Mouse (Mus musculus): Measurements from ENCODE around the gene Gtf2h1. TPM values are rescaled to one million over a fixed set of nuclear protein-coding genes. Genes with fewer than 3 reads are reported as not detected.

Gtf2h1 gene
- 41.0 and 41.2 TPM in 2 replicates for polyA plus RNA-seq (2015; fragmentation: Nextera tagmentation; extraction: Ambion mirVana)

DNA sequence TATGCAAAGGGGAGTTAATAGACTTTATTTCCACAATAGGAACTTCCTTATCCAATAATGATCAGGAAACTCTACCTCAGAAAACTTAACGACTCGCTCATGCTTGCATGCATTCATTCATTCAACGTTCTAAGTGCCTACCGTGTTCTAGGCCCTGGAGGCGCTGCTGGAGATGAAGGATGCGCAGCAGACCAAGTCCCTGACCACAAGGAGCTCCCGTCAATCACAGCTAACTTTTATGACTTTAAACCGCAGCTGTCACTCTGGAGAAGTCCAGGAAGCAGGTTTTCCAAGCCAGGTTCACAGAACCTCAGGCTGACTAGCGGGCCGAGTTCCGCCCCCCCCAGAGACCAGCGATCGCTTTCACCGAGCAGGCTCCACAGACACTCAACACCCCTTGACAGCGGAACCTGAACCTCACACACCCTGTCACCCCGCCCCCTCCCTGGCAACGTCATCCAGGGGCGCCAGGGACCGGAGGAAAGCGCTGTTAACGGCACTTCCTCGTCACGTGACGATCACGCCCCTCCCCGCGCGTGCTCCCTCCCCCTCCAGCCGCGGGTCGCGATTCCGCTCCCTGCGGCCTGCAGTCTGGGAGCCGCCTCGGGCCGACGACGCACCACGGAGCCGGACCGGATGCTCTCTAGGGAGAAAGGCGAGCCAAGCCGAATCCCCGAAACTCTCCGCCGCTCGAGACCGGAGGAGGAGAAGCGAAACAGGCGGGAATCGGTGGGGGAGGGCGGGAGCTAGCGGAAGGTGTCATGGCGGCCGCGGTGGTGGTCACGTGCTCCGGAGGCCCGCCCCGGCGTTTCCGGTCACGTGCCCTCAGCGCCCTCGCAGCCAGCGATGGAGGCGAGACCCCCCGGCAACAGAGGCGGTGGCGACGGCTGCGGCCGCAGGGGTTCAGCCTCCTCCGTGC is at the start of gene Gtf2h1, which contains the start of gene Hps5:
Gene Gtf2h1 (plus strand): TSS at position 817 of the 919 bp plus-strand sequence.
Gene Hps5 (minus strand): TSS at position 778 of the 919 bp plus-strand sequence.
- H3K9ac ChIP-seq (ENCODE audit: low read depth, low read length): peak within 1 kb of the TSS; percentile 97
- under 1% methylated on average over 72 of the region's 75 CpGs for WGBS
- H3K4me1 ChIP-seq (ENCODE audit: control insufficient read depth, insufficient read depth, low read depth, low read length): peaks cover 24% of the 10 kb centered on the region
- H3K36me3 ChIP-seq (ENCODE audit: control insufficient read depth, insufficient read depth, low read length): peaks cover under 1% of the 10 kb centered on the region; the same call in 1 of the 2 replicates
- peak within 1 kb of the TSS; percentile 97 for H3K4me2 ChIP-seq (ENCODE audit: low read length)
- peak within 1 kb of the TSS; percentile 94 for H3K27ac ChIP-seq (ENCODE audit: low read depth, low read length)
- no peaks in the 10 kb centered on the region for H3K9me3 ChIP-seq (ENCODE audit: control insufficient read depth, low read length)
- H3K4me3 ChIP-seq (ENCODE audit: low read length): peak within 1 kb of the TSS; percentile 98
- H3K27me3 ChIP-seq (replicated peaks; ENCODE audit: control insufficient read depth, insufficient read depth, low read length): no peaks in the 10 kb centered on the region
- ATAC-seq: peak; percentile 97

DNA sequence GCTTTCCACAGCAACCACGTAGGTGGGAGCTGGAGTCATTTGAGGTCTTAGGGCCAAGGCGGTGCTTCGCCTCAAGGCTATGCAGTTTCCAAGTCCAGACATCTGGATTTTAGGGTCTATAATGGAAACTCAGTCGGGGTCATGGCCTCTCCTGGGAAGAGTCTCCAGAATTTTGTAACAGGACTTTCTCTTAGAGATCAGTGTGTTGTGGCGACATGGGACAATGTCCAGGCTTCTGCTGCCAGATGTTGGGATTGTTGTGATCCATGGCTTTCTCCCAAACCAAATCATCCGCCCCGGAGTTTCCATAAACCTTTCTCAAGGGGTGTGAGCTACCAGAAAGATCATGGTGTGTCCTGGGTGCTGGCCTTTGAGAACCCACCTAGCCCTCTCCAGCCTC is 49.5 kb upstream of the Gtf2h1 start:
- Histone ChIP-seq H3K9ac (ENCODE audit: low read depth, low read length) (no peak overlapping the region), H3K36me3 (ENCODE audit: control insufficient read depth, insufficient read depth, low read length) (no peaks in the 10 kb centered on the region), H3K9me3 (ENCODE audit: control insufficient read depth, low read length) (no peaks in the 10 kb centered on the region), H3K27me3 (replicated peaks; ENCODE audit: control insufficient read depth, insufficient read depth, low read length) (no peaks in the 10 kb centered on the region), H3K27ac (ENCODE audit: low read depth, low read length) (no peak overlapping the region), H3K4me3 (ENCODE audit: low read length) (no peak overlapping the region), H3K4me1 (ENCODE audit: control insufficient read depth, insufficient read depth, low read depth, low read length) (no peaks in the 10 kb centered on the region), H3K4me2 (ENCODE audit: low read length) (no peak overlapping the region)
- no peak for ATAC-seq
- 90% methylated on average over 7 of the region's 7 CpGs for WGBS

DNA sequence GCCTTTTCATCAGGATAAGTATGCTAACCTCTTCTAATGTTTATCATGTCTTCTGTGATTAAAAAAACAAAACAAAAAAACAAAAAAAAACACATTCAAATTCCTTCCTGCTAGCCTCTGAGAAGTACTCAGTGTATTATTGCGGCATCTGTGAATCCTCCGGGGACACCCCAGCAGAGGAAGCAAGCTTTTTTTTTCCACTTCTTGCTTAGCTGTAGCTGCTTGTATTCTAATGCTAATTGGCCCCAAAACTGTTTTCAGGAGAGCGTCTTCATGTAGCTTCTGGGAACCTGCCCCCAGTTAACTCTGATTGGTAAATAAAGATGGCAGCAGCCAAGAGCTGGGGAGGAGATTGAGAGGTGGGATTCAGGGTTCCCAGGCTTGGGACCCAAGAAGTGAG is 47.4 kb upstream of the Gtf2h1 start:
- Histone ChIP-seq H3K4me1 (ENCODE audit: control insufficient read depth, insufficient read depth, low read depth, low read length) (no peaks in the 10 kb centered on the region), H3K9me3 (ENCODE audit: control insufficient read depth, low read length) (no peaks in the 10 kb centered on the region), H3K4me3 (ENCODE audit: low read length) (no peak overlapping the region), H3K4me2 (ENCODE audit: low read length) (no peak overlapping the region), H3K36me3 (ENCODE audit: control insufficient read depth, insufficient read depth, low read length) (no peaks in the 10 kb centered on the region), H3K27ac (ENCODE audit: low read depth, low read length) (no peak overlapping the region), H3K9ac (ENCODE audit: low read depth, low read length) (no peak overlapping the region), H3K27me3 (replicated peaks; ENCODE audit: control insufficient read depth, insufficient read depth, low read length) (no peaks in the 10 kb centered on the region)
- no peak for ATAC-seq
- WGBS: 33% methylated on average over 3 of the region's 3 CpGs

DNA sequence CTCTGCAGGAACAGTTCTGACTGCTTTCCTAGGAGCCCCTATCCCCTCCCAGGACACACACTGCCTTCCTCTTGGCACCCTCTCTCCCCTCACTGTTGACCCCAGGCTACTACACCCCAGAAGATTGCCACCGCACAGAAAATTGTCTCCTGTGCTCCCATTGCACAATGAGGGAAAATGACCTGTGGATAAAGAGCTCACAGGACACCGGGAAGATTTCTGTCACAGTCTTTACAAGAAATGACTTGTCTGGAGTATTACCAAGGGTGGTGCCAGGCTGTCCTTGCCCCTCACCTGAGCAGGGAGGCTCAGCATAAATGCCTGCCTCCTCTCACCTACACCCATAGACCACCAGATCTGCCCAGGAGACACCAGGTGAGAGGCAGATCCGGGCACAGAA is 44.4 kb upstream of the Gtf2h1 start, which contains the start of gene Saa2:
Gene Saa2 (plus strand): TSS at position 301 of the 400 bp plus-strand sequence.
- Histone ChIP-seq H3K36me3 (ENCODE audit: control insufficient read depth, insufficient read depth, low read length) (no peaks in the 10 kb centered on the region), H3K4me2 (ENCODE audit: low read length) (no peak within 1 kb of the TSS), H3K9ac (ENCODE audit: low read depth, low read length) (no peak within 1 kb of the TSS), H3K9me3 (ENCODE audit: control insufficient read depth, low read length) (no peaks in the 10 kb centered on the region), H3K4me1 (ENCODE audit: control insufficient read depth, insufficient read depth, low read depth, low read length) (no peaks in the 10 kb centered on the region), H3K27ac (ENCODE audit: low read depth, low read length) (no peak within 1 kb of the TSS), H3K27me3 (replicated peaks; ENCODE audit: control insufficient read depth, insufficient read depth, low read length) (no peaks in the 10 kb centered on the region), H3K4me3 (ENCODE audit: low read length) (no peak within 1 kb of the TSS)
- 74% methylated on average over 3 of the region's 3 CpGs for WGBS
- no peak for ATAC-seq

DNA sequence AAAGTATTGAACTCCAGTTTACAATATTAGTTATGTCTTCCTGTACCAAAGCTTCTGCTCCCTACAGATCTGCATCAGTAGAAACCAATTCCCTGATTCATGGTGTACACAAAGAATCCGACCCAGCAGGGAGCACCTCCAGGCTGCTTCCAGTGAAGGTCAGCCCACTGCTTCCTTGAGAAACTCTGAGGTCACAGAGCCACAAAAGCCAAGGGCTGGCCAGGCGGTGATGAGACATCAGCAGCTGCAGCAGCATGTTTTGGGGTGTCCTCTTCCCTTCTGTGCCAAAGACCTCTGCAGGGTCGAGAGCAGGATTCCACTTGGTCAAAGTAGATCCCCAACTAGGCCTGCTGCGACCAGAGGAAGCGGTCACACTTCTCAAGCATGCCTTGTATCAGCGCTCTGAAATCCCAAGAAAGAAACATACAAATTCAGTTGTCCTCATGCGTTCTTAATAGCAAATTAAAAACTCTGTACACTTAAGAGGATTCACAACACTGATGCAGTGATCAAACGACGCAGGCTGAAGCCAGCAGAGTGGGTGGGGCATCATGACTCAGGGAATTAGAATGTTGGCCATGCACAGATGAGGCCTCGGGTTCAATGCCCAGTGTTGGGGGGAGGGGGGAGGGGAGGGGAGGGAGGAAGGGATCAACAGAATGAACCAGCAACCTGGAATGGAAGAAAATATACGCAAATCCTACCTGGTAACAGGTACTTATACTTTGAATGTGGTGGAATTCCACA is 34.7 kb upstream of the Gtf2h1 start:
- no peaks in the 10 kb centered on the region for H3K4me1 ChIP-seq (ENCODE audit: control insufficient read depth, insufficient read depth, low read depth, low read length)
- ATAC-seq: no peak
- H3K9ac ChIP-seq (ENCODE audit: low read depth, low read length): no peak overlapping the region
- WGBS: 80% methylated on average over 11 of the region's 11 CpGs
- H3K27ac ChIP-seq (ENCODE audit: low read depth, low read length): no peak overlapping the region
- no peak overlapping the region for H3K4me3 ChIP-seq (ENCODE audit: low read length)
- H3K9me3 ChIP-seq (ENCODE audit: control insufficient read depth, low read length): no peaks in the 10 kb centered on the region
- H3K4me2 ChIP-seq (ENCODE audit: low read length): no peak overlapping the region
- no peaks in the 10 kb centered on the region for H3K27me3 ChIP-seq (replicated peaks; ENCODE audit: control insufficient read depth, insufficient read depth, low read length)
- H3K36me3 ChIP-seq (ENCODE audit: control insufficient read depth, insufficient read depth, low read length): peaks cover 35% of the 10 kb centered on the region

DNA sequence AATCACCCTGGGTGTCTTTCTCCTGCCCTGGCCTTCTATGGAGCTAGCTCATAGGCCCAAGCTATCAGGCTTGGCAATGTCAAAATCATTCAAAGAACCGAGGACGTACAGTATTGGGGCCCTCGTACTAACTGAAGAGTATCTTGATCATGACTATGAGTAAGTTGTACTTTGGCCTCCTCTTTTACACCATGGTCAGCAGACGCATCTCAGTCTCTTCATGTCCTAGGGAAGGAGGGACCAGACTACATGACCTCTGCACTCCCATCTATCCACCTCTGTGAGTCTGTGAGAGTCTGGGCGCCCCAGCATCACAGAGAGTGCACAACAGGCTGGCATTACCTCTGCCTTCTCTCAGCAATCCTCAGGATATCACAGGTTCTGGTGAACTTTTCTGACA is 33.3 kb upstream of the Gtf2h1 start:
- H3K36me3 ChIP-seq (ENCODE audit: control insufficient read depth, insufficient read depth, low read length): peaks cover 35% of the 10 kb centered on the region
- H3K27ac ChIP-seq (ENCODE audit: low read depth, low read length): no peak overlapping the region
- H3K4me2 ChIP-seq (ENCODE audit: low read length): no peak overlapping the region
- H3K27me3 ChIP-seq (replicated peaks; ENCODE audit: control insufficient read depth, insufficient read depth, low read length): no peaks in the 10 kb centered on the region
- H3K9ac ChIP-seq (ENCODE audit: low read depth, low read length): no peak overlapping the region
- H3K4me3 ChIP-seq (ENCODE audit: low read length): no peak overlapping the region
- no peaks in the 10 kb centered on the region for H3K4me1 ChIP-seq (ENCODE audit: control insufficient read depth, insufficient read depth, low read depth, low read length)
- ATAC-seq: no peak
- no peaks in the 10 kb centered on the region for H3K9me3 ChIP-seq (ENCODE audit: control insufficient read depth, low read length)
- WGBS: 92% methylated on average over 5 of the region's 5 CpGs

DNA sequence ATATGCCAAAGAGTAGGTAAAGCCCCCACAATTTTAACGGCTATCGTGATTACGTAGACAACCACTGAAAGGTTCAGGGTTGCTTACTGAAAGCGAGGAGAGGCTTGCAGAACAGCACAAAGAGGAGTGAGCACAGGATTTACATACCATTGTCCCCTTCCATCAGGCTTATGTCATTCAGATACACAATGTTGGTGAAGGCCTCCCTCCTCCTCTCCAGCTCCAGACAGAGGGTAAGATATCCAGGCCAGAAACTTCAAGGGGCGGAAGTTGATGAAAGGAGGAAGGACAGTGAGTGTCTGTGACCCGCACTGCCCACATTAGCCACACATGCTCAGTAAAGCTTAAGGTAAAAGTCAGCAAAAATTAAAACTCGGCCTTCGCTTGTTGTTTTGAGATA is 31.2 kb upstream of the Gtf2h1 start:
- no peaks in the 10 kb centered on the region for H3K27me3 ChIP-seq (replicated peaks; ENCODE audit: control insufficient read depth, insufficient read depth, low read length)
- H3K9me3 ChIP-seq (ENCODE audit: control insufficient read depth, low read length): no peaks in the 10 kb centered on the region
- no peak for ATAC-seq
- H3K4me1 ChIP-seq (ENCODE audit: control insufficient read depth, insufficient read depth, low read depth, low read length): no peaks in the 10 kb centered on the region
- H3K27ac ChIP-seq (ENCODE audit: low read depth, low read length): no peak overlapping the region
- no peak overlapping the region for H3K4me2 ChIP-seq (ENCODE audit: low read length)
- peaks cover 49% of the 10 kb centered on the region for H3K36me3 ChIP-seq (ENCODE audit: control insufficient read depth, insufficient read depth, low read length)
- H3K4me3 ChIP-seq (ENCODE audit: low read length): no peak overlapping the region
- WGBS: 87% methylated on average over 8 of the region's 8 CpGs
- no peak overlapping the region for H3K9ac ChIP-seq (ENCODE audit: low read depth, low read length)

DNA sequence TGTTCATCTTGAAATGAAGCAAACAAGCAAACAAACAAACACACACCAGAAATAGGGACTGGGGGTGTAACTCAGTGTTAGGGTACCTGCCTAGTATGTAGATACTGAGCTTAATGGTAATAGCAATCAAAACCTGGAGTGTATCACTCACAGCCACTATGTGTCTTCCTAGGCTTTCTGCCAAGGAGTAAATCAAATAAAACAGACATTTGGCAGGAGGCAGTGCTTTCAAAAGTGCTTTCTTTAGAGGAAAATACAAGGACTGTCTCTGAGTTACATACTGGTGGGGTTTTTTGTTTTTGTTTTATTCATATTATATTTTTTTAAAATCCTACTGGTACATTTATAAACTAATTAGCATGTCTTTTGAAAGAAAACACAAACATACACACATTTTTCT is 28.5 kb upstream of the Gtf2h1 start:
- no peak overlapping the region for H3K27ac ChIP-seq (ENCODE audit: low read depth, low read length)
- H3K4me3 ChIP-seq (ENCODE audit: low read length): no peak overlapping the region
- peaks cover 36% of the 10 kb centered on the region for H3K36me3 ChIP-seq (ENCODE audit: control insufficient read depth, insufficient read depth, low read length)
- ATAC-seq: no peak
- no peak overlapping the region for H3K4me2 ChIP-seq (ENCODE audit: low read length)
- H3K4me1 ChIP-seq (ENCODE audit: control insufficient read depth, insufficient read depth, low read depth, low read length): no peaks in the 10 kb centered on the region
- no peak overlapping the region for H3K9ac ChIP-seq (ENCODE audit: low read depth, low read length)
- no peaks in the 10 kb centered on the region for H3K27me3 ChIP-seq (replicated peaks; ENCODE audit: control insufficient read depth, insufficient read depth, low read length)
- H3K9me3 ChIP-seq (ENCODE audit: control insufficient read depth, low read length): no peaks in the 10 kb centered on the region

DNA sequence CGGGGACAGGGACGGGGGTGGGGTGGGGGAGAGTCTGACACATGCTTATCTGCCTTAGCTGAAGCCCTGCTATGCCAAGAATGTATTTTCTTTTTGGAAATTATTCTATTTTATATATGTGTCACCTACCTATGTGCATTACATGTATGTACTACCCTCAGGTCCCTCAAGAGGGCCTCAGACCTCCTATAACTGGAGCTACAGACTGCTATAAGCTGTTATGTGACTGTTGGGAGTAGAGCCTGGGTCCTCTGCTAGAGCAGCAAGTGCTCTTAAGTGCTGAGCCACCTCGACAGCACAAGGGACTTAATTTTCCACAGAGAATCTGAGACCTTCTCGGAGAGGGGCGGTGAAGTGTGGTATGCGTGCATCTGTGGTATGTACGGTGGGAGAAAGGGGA is 27.5 kb upstream of the Gtf2h1 start:
- no peaks in the 10 kb centered on the region for H3K4me1 ChIP-seq (ENCODE audit: control insufficient read depth, insufficient read depth, low read depth, low read length)
- no peaks in the 10 kb centered on the region for H3K9me3 ChIP-seq (ENCODE audit: control insufficient read depth, low read length)
- H3K27ac ChIP-seq (ENCODE audit: low read depth, low read length): no peak overlapping the region
- no peak for ATAC-seq
- H3K36me3 ChIP-seq (ENCODE audit: control insufficient read depth, insufficient read depth, low read length): peaks cover 32% of the 10 kb centered on the region
- H3K9ac ChIP-seq (ENCODE audit: low read depth, low read length): no peak overlapping the region
- no peak overlapping the region for H3K4me2 ChIP-seq (ENCODE audit: low read length)
- H3K27me3 ChIP-seq (replicated peaks; ENCODE audit: control insufficient read depth, insufficient read depth, low read length): no peaks in the 10 kb centered on the region
- H3K4me3 ChIP-seq (ENCODE audit: low read length): no peak overlapping the region
- WGBS: 95% methylated on average over 7 of the region's 7 CpGs
